ENCODE assay signal across 8 mouse cellular contexts in genomic region chr9:57504381-57504700, GRCm38 (mm10). TPM values are rescaled to one million over a fixed set of nuclear protein-coding genes. Genes with fewer than 3 reads are reported as not detected.
A peak's percentile ranks its signal among the peaks of the same experiment; 100 is the strongest.
DNase-seq lines count a peak whose midpoint lies in the region; ATAC-seq and TF ChIP-seq lines count a peak whose summit lies in the region.

No protein-coding gene starts in this region.

- H3K9me3 ChIP-seq in E14TG2a.4 (ENCODE audit: low read length): no peaks in the 10 kb centered on the region
- no peaks in the 10 kb centered on the region for H3K9me3 ChIP-seq in forebrain, embryonic 13.5 days (replicated peaks)
- H3K9me3 ChIP-seq in hindbrain, embryonic 12.5 days (replicated peaks): no peaks in the 10 kb centered on the region

- H3K27me3 ChIP-seq in E14TG2a.4 (ENCODE audit: insufficient read depth, low read length): 0 out of 2 replicates have a peak, but pooled peaks cover 2% of the 10 kb centered on the region
- H3K27me3 ChIP-seq in forebrain, embryonic 13.5 days: peaks cover 67% of the 10 kb centered on the region
- peaks cover 76% of the 10 kb centered on the region for H3K27me3 ChIP-seq in hindbrain, embryonic 12.5 days

- DNase-seq in left cerebral cortex, postnatal 36 days (ENCODE audit: low spot score in 2 of 2): peak; percentile 59 to 61
- DNase-seq in right cerebral cortex, postnatal 10 days (ENCODE audit: low spot score in 2 of 2): peak; percentile 76 to 78
- peak; percentile 60 to 68 for DNase-seq in urinary bladder, postnatal 4 days (ENCODE audit: low spot score in 2 of 2)

- WGBS in forebrain, embryonic 13.5 days: under 1% methylated on average over 34 of the region's 34 CpGs
- 0% methylated on average over 34 of the region's 34 CpGs for WGBS in hindbrain, embryonic 12.5 days

- H3K36me3 ChIP-seq in E14TG2a.4 (ENCODE audit: insufficient read depth, low read length): peaks cover 18% of the 10 kb centered on the region
- no peaks in the 10 kb centered on the region for H3K36me3 ChIP-seq in forebrain, embryonic 13.5 days (ENCODE audit: poor library complexity, severe bottlenecking)
- H3K36me3 ChIP-seq in hindbrain, embryonic 12.5 days: no peaks in the 10 kb centered on the region

- no peak for TF ChIP-seq CTCF in E14TG2a.4 (conservative IDR thresholded peaks at IDR 0.05; ENCODE audit: low read length)
- TF ChIP-seq CTCF in bone marrow macrophage, adult 2 months (IDR thresholded peaks at IDR 0.05; ENCODE audit: low read depth, low read length): no peak

- H3K4me3 ChIP-seq in E14TG2a.4 (replicated peaks; ENCODE audit: low read length): peak overlapping the region; percentile 88
- H3K4me3 ChIP-seq in bone marrow macrophage, adult 2 months (ENCODE audit: insufficient read depth, low read length): peak overlapping the region; percentile 56
- H3K4me3 ChIP-seq in forebrain, embryonic 13.5 days: peak overlapping the region; percentile 45
- peak overlapping the region; percentile 35 for H3K4me3 ChIP-seq in hindbrain, embryonic 12.5 days

- peak overlapping the region; percentile 51 for H3K9ac ChIP-seq in forebrain, embryonic 13.5 days
- peak overlapping the region; percentile 44 for H3K9ac ChIP-seq in hindbrain, embryonic 12.5 days

- peak overlapping the region; percentile 88 for H3K4me2 ChIP-seq in forebrain, embryonic 13.5 days
- peak overlapping the region; percentile 82 for H3K4me2 ChIP-seq in hindbrain, embryonic 12.5 days (replicated peaks)

- H3K27ac ChIP-seq in bone marrow macrophage, adult 2 months (ENCODE audit: insufficient read depth, low read depth, low read length): no peak overlapping the region
- H3K27ac ChIP-seq in forebrain, embryonic 13.5 days: no peak overlapping the region
- H3K27ac ChIP-seq in hindbrain, embryonic 12.5 days: no peak overlapping the region

- no peak for TF ChIP-seq POLR2A in bone marrow macrophage, adult 2 months (IDR thresholded peaks at IDR 0.05; ENCODE audit: borderline replicate concordance, low read depth, low read length)

- intact Hi-C loops in left cerebral cortex, postnatal 36 days (cut with DNase I): loop anchor here (2.0 to 10.0 kb wide), 3 partner anchors 16 to 240 kb away; partner anchors contain the start of genes 1700017B05Rik, Cox5a and Scamp5

- H3K4me1 ChIP-seq in E14TG2a.4 (replicated peaks; ENCODE audit: low read depth, low read length): peaks cover 74% of the 10 kb centered on the region
- H3K4me1 ChIP-seq in bone marrow macrophage, adult 2 months (ENCODE audit: control insufficient read depth, insufficient read depth, low read length): no peaks in the 10 kb centered on the region
- H3K4me1 ChIP-seq in forebrain, embryonic 13.5 days: peaks cover 62% of the 10 kb centered on the region
- peaks cover 60% of the 10 kb centered on the region for H3K4me1 ChIP-seq in hindbrain, embryonic 12.5 days

- peak; percentile 50 for ATAC-seq in forebrain, embryonic 13.5 days
- ATAC-seq in hindbrain, embryonic 12.5 days (ENCODE audit: low FRiP score): peak; percentile 50; the same call in 1 of the 2 replicates
- ATAC-seq in megakaryocyte progenitor cell, adult 5-6 weeks (replicated peaks; ENCODE audit: poor library complexity): peak; percentile 35; the same call in 1 of the 2 replicates

RNA-seq across cellular contexts. Expression of gene Rpp25, which starts 0.5 kb away (rescaled TPM):
- polyA plus RNA-seq in bone marrow macrophage, adult 2 months (2012; ENCODE audit: insufficient read depth, insufficient read length, missing spikeins): not detected in 2 replicates
- polyA plus RNA-seq in forebrain, embryonic 13.5 days (2015; fragmentation: Nextera tagmentation; extraction: Ambion mirVana): 11.0 and 12.8 TPM in 2 replicates
- 7.3 and 7.6 TPM in 2 replicates for polyA plus RNA-seq in hindbrain, embryonic 12.5 days (2016; fragmentation: Nextera tagmentation; extraction: Ambion mirVana)
- 10 to 100 TPM; 16.4 to 20.3 TPM for total RNA-seq in left cerebral cortex, postnatal 36 days (2021)
- 0.12 and 0.30 TPM in 2 replicates for total RNA-seq in megakaryocyte progenitor cell, adult 5-6 weeks (2015)
- total RNA-seq in megakaryocyte progenitor cell, adult 5-6 weeks (2017): 0.20 TPM in 1 of 2 replicates, not detected in the other

RNA-seq across cellular contexts. Expression of gene Cox5a, which starts 16.7 kb away (rescaled TPM):
- 346 and 384 TPM in 2 replicates for polyA plus RNA-seq in bone marrow macrophage, adult 2 months (2012; ENCODE audit: insufficient read depth, insufficient read length, missing spikeins)
- polyA plus RNA-seq in forebrain, embryonic 13.5 days (2015; fragmentation: Nextera tagmentation; extraction: Ambion mirVana): 775 and 903 TPM in 2 replicates
- 655 and 680 TPM in 2 replicates for polyA plus RNA-seq in hindbrain, embryonic 12.5 days (2016; fragmentation: Nextera tagmentation; extraction: Ambion mirVana)
- total RNA-seq in left cerebral cortex, postnatal 36 days (2021): 100 to 1,000 TPM; 378 to 426 TPM
- 617 and 644 TPM in 2 replicates for total RNA-seq in megakaryocyte progenitor cell, adult 5-6 weeks (2015)
- total RNA-seq in megakaryocyte progenitor cell, adult 5-6 weeks (2017): 85.1 and 114 TPM in 2 replicates

RNA-seq across cellular contexts. Expression of gene Fam219b, which starts 33.0 kb away (rescaled TPM):
- polyA plus RNA-seq in bone marrow macrophage, adult 2 months (2012; ENCODE audit: insufficient read depth, insufficient read length, missing spikeins): 15.5 and 18.4 TPM in 2 replicates
- polyA plus RNA-seq in forebrain, embryonic 13.5 days (2015; fragmentation: Nextera tagmentation; extraction: Ambion mirVana): 20.1 and 23.3 TPM in 2 replicates
- 20.0 and 21.0 TPM in 2 replicates for polyA plus RNA-seq in hindbrain, embryonic 12.5 days (2016; fragmentation: Nextera tagmentation; extraction: Ambion mirVana)
- total RNA-seq in left cerebral cortex, postnatal 36 days (2021): 10 to 100 TPM; 17.3 to 21.5 TPM
- total RNA-seq in megakaryocyte progenitor cell, adult 5-6 weeks (2015): 4.5 and 6.9 TPM in 2 replicates
- total RNA-seq in megakaryocyte progenitor cell, adult 5-6 weeks (2017): 9.2 and 12.8 TPM in 2 replicates

RNA-seq across cellular contexts. Expression of gene Scamp5, which starts 36.5 kb away (rescaled TPM):
- 72.1 and 72.5 TPM in 2 replicates for polyA plus RNA-seq in bone marrow macrophage, adult 2 months (2012; ENCODE audit: insufficient read depth, insufficient read length, missing spikeins)
- 52.2 and 62.1 TPM in 2 replicates for polyA plus RNA-seq in forebrain, embryonic 13.5 days (2015; fragmentation: Nextera tagmentation; extraction: Ambion mirVana)
- polyA plus RNA-seq in hindbrain, embryonic 12.5 days (2016; fragmentation: Nextera tagmentation; extraction: Ambion mirVana): 47.5 and 49.9 TPM in 2 replicates
- total RNA-seq in left cerebral cortex, postnatal 36 days (2021): 100 to 1,000 TPM; 381 to 434 TPM
- total RNA-seq in megakaryocyte progenitor cell, adult 5-6 weeks (2015): 0.77 and 1.9 TPM in 2 replicates
- total RNA-seq in megakaryocyte progenitor cell, adult 5-6 weeks (2017): 1.1 and 1.8 TPM in 2 replicates

RNA-seq across cellular contexts. Expression of gene Mpi, which starts 48.2 kb away (rescaled TPM):
- polyA plus RNA-seq in bone marrow macrophage, adult 2 months (2012; ENCODE audit: insufficient read depth, insufficient read length, missing spikeins): 17.8 and 19.7 TPM in 2 replicates
- polyA plus RNA-seq in forebrain, embryonic 13.5 days (2015; fragmentation: Nextera tagmentation; extraction: Ambion mirVana): 63.2 and 70.0 TPM in 2 replicates
- 59.2 and 61.4 TPM in 2 replicates for polyA plus RNA-seq in hindbrain, embryonic 12.5 days (2016; fragmentation: Nextera tagmentation; extraction: Ambion mirVana)
- total RNA-seq in left cerebral cortex, postnatal 36 days (2021): 10 to 100 TPM; 63.6 to 66.3 TPM
- 15.5 and 21.5 TPM in 2 replicates for total RNA-seq in megakaryocyte progenitor cell, adult 5-6 weeks (2015)
- 14.0 and 17.2 TPM in 2 replicates for total RNA-seq in megakaryocyte progenitor cell, adult 5-6 weeks (2017)

Comparison
In these comparisons a context has a peak if more than half of its experiments do, and no peak if none do; other contexts are left out.
1. H3K4me3 ChIP-seq: peak in every context shown above with its lines; median percentile 88 in E14TG2a.4; 56 in bone marrow macrophage, adult 2 months; 45 in forebrain, embryonic 13.5 days; 35 in hindbrain, embryonic 12.5 days.